Mouse (Mus musculus) liver, embryonic 14.5 days (tissue): ENCODE results near the gene Grip2. TPM values are rescaled to one million over a fixed set of nuclear protein-coding genes. Genes with fewer than 3 reads are reported as not detected.

ENCODE experiments used
- ATAC-seq: fragments of 200-750 bp; cut with Nextera tagmentation; 2 replicates; pipeline ENCODE4 v1.8.0; 2017; ENCODE audit warnings: moderate number of reproducible peaks, mild to moderate bottlenecking, moderate library complexity; ENCODE audit not compliant: insufficient read depth
- DNase-seq, 3 experiments: peaks; one replicate each; pipeline ENCODE4 v3.0.0-alpha.2; 2012 to 2013; ENCODE audit warnings: low read depth in 3 of 3, low spot score in 3 of 3
- H3K27ac ChIP-seq: fragments of 300-500 bp; sonication (generic); 2 replicates; pipeline ENCODE4 v1.5.1; 2014; ENCODE audit warnings: moderate library complexity, mild to moderate bottlenecking, control low read depth, inconsistent platforms
- H3K27me3 ChIP-seq: fragments of 300-500 bp; sonication (generic); 2 replicates; pipeline ENCODE4 v1.6.1; 2014; ENCODE audit warnings: mild to moderate bottlenecking, low read length, moderate library complexity; ENCODE audit not compliant: control insufficient read depth, insufficient read depth
- H3K36me3 ChIP-seq: fragments of 300-500 bp; sonication (generic); replicated peaks from 2 replicates; pipeline ENCODE4 v1.6.1; 2014; ENCODE audit warnings: low read depth; ENCODE audit not compliant: control insufficient read depth, insufficient read depth
- H3K4me1 ChIP-seq, 2 experiments: fragments of 200-500 bp in 1 of 2; fragments of 300-500 bp in 1 of 2; sonication (generic) in 1 of 2; replicated peaks; 2 replicates each; pipeline ENCODE4 v1.6.1; 2012 to 2014; ENCODE audit warnings: antibody characterized with exemption in 1 of 2, inconsistent platforms in 1 of 2, low read length in 1 of 2; ENCODE audit not compliant: control insufficient read depth in 2 of 2, insufficient read depth in 2 of 2
- H3K4me2 ChIP-seq: fragments of 300-500 bp; sonication (generic); 2 replicates; pipeline ENCODE4 v1.6.1; 2014; ENCODE audit warnings: low read depth, mild to moderate bottlenecking, control low read depth, moderate library complexity
- H3K4me3 ChIP-seq, 2 experiments: fragments of 200-500 bp in 1 of 2; fragments of 300-500 bp in 1 of 2; sonication (generic) in 1 of 2; 2 replicates each; pipeline ENCODE4 v1.5.1; 2012 to 2014; ENCODE audit warnings: low read depth in 2 of 2, low read length in 2 of 2, mild to moderate bottlenecking in 2 of 2, control low read depth in 1 of 2, inconsistent platforms in 1 of 2, moderate library complexity in 1 of 2; ENCODE audit not compliant: insufficient read depth in 1 of 2
- H3K9ac ChIP-seq: fragments of 300-500 bp; sonication (generic); replicated peaks from 2 replicates; pipeline ENCODE4 v1.6.1; 2014; ENCODE audit warnings: mild to moderate bottlenecking, control low read depth, moderate library complexity
- H3K9me3 ChIP-seq: fragments of 300-500 bp; sonication (generic); 2 replicates; pipeline ENCODE4 v1.6.1; 2016; ENCODE audit warnings: low read length, mixed read lengths; ENCODE audit not compliant: control insufficient read depth
- CTCF ChIP-seq: IDR thresholded peaks from 2 replicates; pipeline ENCODE4 v1.5.1; 2016; ENCODE audit warnings: antibody characterized with exemption, low read depth, control low read depth
- EP300 ChIP-seq: IDR thresholded peaks from 2 replicates; pipeline ENCODE4 v1.6.1; 2016; ENCODE audit warnings: antibody characterized with exemption, low read depth
- WGBS: fragments of 180-500 bp; shearing (Covaris S2); extraction: QIAGEN DNeasy Blood & Tissue Kit; methylation state at CpG from one replicate; pipeline ENCODE4 v1.1.7; 2014; ENCODE audit not compliant: insufficient replicate concordance; 5-methylcytosine and 5-hydroxymethylcytosine counted together
- polyA plus RNA-seq, 2 experiments: library from polyadenylated mRNA; depleted of rRNA in 1 of 2; stranded (reverse) in 1 of 2; unstranded in 1 of 2; fragments of >200 nt; fragmentation: Nextera tagmentation in 1 of 2; extraction: Ambion mirVana in 1 of 2; gene quantifications; 2 replicates each; pipeline versions ENCODE4 v1.2.1 to v1.2.3; 2012 to 2014

Grip2 gene
- polyA plus RNA-seq, 2 experiments: 0.01 TPM; not detected in 1

DNA sequence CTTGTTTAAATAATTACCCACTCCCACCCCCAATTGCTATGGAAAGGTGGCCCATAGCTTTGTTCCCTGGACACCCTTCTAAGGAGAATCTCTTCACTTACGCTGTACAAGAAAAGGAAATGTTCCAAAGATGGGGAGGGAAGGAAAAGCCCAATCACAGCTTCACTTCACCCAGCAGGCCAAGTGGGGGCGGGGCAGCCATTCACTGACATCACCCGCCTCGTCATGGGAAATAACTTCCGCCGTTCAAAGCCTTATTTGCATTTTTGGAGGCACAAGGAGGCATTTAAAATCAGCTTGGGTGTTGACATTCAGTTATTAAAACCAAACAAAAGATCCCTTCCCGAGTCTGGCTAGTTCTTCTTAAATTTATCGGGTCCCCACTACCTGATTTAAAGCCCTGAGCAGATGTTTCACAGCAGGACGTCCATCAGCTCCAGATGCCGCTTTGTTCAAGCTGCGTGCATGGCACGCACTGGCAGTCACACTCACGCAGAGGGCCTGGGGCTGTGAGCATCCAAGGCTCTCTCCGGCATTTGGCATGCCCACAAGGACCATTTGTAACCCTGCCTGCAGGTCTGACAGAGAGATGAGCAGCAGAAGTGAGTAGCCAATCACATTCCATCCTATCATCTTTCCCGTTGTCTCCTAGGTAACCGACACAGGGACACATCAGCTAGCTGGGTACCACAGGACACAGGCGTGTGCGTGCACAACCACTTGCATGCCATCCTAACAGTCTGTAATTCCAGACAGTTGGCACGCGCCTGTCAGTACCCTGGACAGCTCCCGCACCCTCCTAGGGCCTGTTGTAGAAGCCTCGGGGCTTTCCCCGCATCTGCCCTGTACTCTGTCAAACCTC, 12.2 kb upstream of the Grip2 start:
- Histone ChIP-seq H3K9ac (no peak overlapping the region), H3K9me3 (no peaks in the 10 kb centered on the region), H3K27ac (no peak overlapping the region), H3K36me3 (no peaks in the 10 kb centered on the region), H3K27me3 (peaks cover 28% of the 10 kb centered on the region), H3K4me2 (no peak overlapping the region), H3K4me3 (no peak overlapping the region), H3K4me1 (no peaks in the 10 kb centered on the region)
- ATAC-seq (no peak), DNase-seq (peak in 2 of 3 experiments; percentile 3 to 4)
- no peak for TF ChIP-seq CTCF
- TF ChIP-seq EP300: no peak
- 15% methylated on average over 23 of the region's 23 CpGs for WGBS

DNA sequence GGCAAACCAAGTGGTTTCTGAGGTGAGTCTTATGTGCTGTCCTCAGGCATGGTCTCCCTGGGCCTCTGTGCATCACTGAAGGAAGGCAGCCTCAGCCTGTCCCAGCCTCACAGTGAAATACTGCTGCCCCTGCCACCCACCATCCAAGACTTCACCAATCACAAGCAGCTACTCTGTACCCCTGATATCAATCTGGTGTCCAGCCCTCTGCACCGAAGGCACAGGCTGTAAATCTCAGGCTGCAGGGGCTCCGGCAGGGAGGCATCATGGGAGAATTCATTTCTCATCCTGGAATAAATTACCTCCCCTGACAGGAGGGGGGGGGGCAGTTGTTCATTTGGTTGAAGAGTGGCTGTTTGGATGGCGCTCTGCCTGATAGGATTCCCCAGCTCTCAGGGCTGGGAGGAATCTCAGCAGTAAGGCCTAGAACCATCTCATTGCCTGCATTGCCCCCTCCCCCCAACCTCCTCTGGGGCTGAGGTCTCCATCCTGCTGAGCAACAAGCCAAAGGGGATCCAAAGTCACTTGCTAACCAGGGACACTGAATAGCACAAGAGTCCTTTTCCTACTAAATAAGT, 5.9 kb upstream of the Grip2 start:
- TF ChIP-seq CTCF: no peak
- TF ChIP-seq EP300: no peak
- H3K9me3 ChIP-seq: no peaks in the 10 kb centered on the region
- H3K36me3 ChIP-seq: no peaks in the 10 kb centered on the region
- H3K4me3 ChIP-seq: no peak overlapping the region
- no peak overlapping the region for H3K27ac ChIP-seq
- ATAC-seq: no peak
- 60% methylated on average over 3 of the region's 3 CpGs for WGBS
- no peak overlapping the region for H3K9ac ChIP-seq
- H3K4me2 ChIP-seq: no peak overlapping the region
- H3K27me3 ChIP-seq: no peaks in the 10 kb centered on the region
- DNase-seq: no peak
- no peaks in the 10 kb centered on the region for H3K4me1 ChIP-seq

DNA sequence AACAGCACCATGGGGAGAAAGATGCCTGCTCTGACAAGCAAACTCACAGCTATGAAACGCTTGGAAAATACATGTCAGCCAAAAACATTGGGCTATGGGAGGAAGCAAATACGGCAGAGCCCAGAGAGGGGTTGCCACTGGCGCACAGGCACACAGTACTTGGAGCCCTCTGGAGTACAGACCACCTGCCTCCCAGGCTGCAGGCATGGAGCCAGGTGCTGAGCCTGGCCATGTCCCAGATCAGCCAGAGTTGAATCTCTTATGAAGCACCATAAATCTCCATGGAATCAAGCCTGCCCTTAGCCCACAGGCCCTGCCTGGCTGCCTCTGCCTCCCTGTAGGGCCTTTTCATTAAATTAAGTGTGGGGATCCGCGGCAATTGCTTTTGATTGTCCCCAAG, 876 bp upstream of the Grip2 start:
- H3K4me3 ChIP-seq: no peak overlapping the region
- H3K4me2 ChIP-seq: no peak overlapping the region
- ATAC-seq (no peak), DNase-seq (no peak)
- no peaks in the 10 kb centered on the region for H3K27me3 ChIP-seq
- H3K36me3 ChIP-seq: no peaks in the 10 kb centered on the region
- WGBS: 52% methylated on average over 5 of the region's 5 CpGs
- H3K27ac ChIP-seq: no peak overlapping the region
- TF ChIP-seq CTCF: no peak
- TF ChIP-seq EP300: no peak
- no peaks in the 10 kb centered on the region for H3K4me1 ChIP-seq
- H3K9ac ChIP-seq: no peak overlapping the region
- no peaks in the 10 kb centered on the region for H3K9me3 ChIP-seq

DNA sequence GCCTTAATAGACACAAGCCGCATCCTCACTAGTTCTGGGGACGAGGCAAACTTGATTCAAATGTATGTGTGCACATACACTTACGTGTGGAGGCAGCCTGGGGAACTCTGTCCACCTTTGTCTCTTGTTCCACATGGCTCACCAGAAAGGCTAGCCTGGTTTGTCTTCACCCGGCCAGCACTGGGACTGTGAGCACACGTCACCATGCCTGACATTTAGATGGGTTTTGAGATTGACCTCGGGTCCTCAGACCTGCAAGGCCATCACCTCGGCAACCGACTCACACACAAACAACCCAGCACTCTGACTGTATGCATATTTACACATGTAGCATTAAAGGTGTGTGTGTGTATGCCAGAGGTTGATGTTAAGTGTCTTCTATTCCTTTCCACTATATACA, 8.8 kb downstream of the Grip2 start:
- WGBS: 50% methylated on average over 8 of the region's 8 CpGs
- H3K4me2 ChIP-seq: no peak overlapping the region
- TF ChIP-seq EP300 (no peak), CTCF (no peak)
- ATAC-seq (no peak), DNase-seq (no peak)
- H3K9me3 ChIP-seq: no peaks in the 10 kb centered on the region
- H3K27me3 ChIP-seq: no peaks in the 10 kb centered on the region
- H3K27ac ChIP-seq: no peak overlapping the region
- no peak overlapping the region for H3K4me3 ChIP-seq
- no peaks in the 10 kb centered on the region for H3K36me3 ChIP-seq
- no peak overlapping the region for H3K9ac ChIP-seq
- H3K4me1 ChIP-seq: no peaks in the 10 kb centered on the region

DNA sequence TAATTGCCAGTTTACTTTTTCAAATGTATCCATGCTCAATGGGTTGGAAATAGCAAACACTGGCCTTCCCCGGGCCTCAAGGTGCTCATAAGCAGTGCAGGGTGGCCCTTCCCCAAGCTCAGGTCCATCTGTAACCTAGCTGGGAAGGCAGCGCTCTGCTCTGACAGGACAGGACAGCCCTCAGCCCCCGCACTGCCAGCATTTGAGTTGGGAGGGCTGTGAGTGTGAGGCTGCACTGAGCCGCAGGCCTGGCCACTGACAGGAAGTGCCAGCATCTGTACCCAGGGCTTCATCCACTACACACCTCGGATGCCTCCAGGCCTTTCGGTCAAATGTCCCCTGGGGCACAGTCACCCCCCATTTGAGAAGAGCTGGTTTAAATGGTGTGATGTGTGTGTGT, 11.1 kb downstream of the Grip2 start:
- ATAC-seq (no peak), DNase-seq (no peak)
- H3K9me3 ChIP-seq: no peaks in the 10 kb centered on the region
- H3K9ac ChIP-seq: no peak overlapping the region
- no peaks in the 10 kb centered on the region for H3K4me1 ChIP-seq
- TF ChIP-seq CTCF (no peak), EP300 (no peak)
- H3K27me3 ChIP-seq: no peaks in the 10 kb centered on the region
- no peaks in the 10 kb centered on the region for H3K36me3 ChIP-seq
- no peak overlapping the region for H3K4me3 ChIP-seq
- no peak overlapping the region for H3K4me2 ChIP-seq
- WGBS: 70% methylated on average over 6 of the region's 6 CpGs
- H3K27ac ChIP-seq: no peak overlapping the region
